Mouse (Mus musculus) kidney, postnatal 10 days (tissue): ENCODE data around the gene Wdr93.
"Not testable (repeated sequence)": the region's sequence is repeated elsewhere in the genome, so short reads cannot be mapped to it uniquely, and the experiment has no call there.

Source experiments
- DNase-seq: peaks from one replicate; pipeline ENCODE4 v3.0.0; 2021; ENCODE audit warnings: mixed read lengths

The Wdr93 gene

DNA sequence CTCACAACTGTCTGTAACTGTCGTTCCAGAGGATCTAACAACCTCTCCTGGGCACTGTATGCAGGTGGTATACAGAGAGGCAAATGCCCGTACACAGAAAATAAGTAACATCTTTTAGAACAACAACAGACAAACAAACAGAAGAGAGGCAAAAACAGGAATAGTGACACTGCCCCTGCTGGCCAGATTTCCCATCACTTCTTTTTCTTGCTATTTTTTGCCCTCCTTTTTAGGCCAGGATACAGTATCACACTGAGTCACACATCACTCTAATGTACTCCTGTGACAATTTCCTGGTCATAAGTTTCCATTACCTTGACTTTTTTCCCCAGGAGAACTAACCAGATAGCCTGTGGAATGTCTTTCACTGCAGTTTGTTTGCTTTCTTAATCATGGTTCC, 13.4 kb downstream of the Wdr93 start:
- no peak for DNase-seq

DNA sequence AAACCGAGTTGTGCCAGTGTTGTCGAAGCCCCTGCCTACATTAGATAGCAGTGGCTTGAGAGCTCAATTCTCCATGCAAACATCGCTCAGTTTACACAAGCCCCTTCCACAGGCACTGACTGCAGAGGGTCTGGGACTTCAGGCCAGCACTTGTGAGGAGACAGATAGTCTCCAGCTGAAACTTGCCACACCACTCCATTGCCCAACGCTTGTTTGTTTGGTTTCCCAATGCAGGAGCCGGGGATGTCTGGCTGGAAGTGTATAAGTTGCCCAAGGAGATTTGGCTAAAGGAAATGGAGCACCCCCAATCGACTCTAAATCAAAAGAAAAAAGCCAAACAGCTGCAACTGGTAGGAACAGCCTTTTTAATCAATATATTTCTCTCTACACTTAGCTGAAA, 15.2 kb downstream of the Wdr93 start:
- DNase-seq, result no peak

DNA sequence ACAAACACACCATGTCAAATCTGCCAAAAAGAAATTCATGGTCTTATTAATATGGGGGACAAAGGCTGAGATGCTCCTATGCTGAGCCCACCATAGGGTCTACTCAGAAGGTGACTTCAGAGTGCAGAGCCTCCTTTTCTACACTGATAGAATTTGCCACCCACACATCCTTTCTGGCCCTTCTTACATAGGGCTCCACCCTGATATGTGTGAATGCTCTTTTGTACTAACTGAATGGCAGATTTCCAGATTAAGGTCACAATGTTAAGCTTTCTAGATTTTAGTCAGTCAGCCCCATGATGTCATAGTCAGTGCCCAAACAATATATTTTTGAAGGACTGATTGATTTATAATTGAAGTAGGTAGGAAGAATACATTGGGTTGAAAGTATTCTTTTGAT, 16.8 kb downstream of the Wdr93 start:
- no peak for DNase-seq

DNA sequence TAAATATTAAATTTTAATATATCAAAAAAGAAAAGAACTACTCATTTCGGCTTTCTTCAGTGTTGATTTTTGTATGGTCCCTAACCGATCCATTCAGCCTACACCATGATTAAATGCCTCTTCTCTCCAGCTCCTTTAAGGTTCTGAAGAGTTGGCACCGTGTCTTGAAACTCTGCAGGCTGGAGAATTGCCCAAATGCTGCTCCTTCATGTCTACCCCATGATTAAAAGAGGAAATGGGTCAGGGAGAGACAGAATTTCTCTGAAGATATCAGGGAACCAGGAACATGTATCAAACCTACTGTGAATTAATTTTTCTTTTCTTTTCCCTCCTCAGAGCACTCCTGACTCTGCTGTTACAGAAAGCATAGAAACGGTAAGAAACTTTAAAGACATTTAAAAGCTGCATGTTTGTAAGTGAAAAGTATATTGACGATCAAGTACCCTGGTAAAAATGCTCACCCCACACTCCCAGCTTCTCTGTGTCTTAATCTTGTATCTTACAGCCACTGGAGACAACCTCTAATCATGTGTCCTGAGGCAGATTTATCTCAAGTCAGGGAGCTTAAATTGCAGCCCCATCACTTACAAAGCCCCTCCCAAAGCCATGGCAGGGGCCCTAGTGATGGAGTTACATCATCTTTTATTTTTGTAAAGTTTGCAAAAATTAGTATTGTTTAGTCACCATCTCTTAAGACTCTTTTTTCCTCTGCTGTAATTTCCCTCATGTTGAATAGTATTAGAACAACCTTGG, 18.3 kb downstream of the Wdr93 start:
- no peak for DNase-seq

DNA sequence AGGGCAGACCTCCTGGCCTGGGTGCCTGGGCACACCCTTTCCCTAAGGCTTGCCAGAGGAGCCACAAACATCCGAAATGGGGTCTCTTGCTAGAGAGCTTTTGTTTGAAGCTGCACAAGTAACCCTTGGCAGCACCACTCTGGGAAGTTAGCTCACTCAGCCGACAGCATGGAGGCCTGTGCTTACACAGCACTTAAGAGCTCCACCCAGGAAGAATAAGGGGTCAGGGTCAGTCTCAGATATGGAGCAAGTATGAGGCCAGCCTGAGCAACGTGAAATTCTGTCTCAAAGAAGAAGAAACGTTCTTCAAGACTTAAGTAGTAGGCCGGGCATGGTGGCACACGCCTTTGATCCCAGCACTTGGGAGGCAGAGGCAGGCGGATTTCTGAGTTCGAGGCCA, 19.1 kb downstream of the Wdr93 start:
- DNase-seq, result no peak

DNA sequence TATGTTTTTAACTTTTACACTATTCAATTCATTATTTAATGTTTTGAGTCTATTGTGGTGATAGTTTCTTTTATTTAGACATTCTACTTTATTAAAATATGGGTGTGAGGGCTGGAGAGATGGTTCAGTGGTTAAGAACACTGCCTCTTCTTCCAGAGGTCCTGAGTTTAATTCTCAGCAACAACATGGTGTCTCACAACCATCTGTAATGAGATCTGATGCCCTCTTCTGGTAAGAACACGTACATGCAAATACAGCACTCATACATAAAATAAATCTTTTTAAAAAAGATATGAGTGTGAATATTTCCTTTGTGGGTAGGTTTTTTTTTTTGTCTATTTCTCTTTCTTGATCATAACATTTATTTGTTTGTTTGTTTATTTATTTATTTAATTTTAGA, 23.0 kb downstream of the Wdr93 start:
- DNase-seq, result no peak

DNA sequence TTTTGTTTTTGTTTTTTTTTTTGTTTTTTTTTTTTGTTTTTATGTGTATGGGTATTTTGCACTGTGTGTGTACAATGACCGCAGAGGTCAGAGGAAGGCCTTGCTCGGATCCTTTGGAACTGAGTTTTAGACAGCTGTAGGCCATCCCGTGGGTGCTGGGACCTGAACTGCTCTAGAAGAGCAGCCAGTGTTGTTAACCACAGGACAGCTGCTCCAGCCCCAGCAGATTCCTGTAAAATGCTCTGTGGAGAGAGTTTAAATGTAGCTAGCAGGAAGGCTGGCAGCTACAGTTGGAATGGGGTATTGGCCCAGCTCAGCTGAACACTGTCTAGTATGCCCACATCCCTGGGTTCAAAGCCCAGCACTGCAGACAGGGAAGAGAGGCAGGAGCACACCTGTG, 26.7 kb downstream of the Wdr93 start:
- peak; percentile 42 for DNase-seq

DNA sequence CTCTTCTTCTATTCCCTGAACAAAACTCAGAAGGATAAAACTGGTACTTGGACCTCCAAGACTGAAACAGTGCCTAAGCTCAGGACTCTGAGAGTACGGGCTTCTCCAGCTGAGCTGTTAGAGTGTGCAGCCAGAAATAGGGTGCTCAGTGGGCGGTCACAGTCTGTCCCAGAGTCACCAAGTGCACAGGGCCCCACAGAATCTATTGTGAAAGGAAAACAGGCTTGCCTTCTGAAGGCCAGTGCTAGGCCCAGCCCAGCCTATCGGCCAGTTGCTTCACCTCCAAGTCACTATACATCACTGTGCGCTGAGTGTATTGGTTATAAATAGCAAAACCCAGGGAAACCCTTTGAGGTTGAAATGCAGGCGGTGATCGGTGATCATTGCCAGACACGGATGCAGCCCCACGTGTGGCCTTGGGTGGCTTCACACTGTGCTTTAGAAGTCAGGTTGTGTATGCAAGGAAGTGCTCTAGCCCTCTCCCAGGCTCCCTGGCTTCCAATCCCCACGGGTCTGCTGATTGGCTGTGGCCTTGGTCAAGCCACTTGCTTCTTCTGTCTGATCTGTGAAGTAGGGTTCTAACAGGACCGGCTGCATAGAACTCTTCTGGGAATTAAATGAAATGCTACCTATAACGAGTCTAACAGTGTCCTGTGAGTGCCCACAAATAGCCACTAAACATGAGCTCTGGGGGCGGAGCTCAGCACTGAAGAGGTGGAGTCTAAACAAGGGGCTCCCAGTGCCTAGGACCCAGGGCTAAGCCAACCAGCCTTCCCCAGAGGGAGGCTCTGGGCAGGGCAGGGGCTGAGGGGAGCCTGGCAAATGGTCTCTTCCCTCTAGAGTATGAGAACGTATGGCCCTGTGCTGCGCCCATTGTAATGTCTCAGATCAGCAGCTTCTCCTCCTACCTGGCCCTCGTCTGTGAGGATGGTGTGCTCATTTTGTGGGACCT, 28.9 kb downstream of the Wdr93 start:
- DNase-seq, result no peak

DNA sequence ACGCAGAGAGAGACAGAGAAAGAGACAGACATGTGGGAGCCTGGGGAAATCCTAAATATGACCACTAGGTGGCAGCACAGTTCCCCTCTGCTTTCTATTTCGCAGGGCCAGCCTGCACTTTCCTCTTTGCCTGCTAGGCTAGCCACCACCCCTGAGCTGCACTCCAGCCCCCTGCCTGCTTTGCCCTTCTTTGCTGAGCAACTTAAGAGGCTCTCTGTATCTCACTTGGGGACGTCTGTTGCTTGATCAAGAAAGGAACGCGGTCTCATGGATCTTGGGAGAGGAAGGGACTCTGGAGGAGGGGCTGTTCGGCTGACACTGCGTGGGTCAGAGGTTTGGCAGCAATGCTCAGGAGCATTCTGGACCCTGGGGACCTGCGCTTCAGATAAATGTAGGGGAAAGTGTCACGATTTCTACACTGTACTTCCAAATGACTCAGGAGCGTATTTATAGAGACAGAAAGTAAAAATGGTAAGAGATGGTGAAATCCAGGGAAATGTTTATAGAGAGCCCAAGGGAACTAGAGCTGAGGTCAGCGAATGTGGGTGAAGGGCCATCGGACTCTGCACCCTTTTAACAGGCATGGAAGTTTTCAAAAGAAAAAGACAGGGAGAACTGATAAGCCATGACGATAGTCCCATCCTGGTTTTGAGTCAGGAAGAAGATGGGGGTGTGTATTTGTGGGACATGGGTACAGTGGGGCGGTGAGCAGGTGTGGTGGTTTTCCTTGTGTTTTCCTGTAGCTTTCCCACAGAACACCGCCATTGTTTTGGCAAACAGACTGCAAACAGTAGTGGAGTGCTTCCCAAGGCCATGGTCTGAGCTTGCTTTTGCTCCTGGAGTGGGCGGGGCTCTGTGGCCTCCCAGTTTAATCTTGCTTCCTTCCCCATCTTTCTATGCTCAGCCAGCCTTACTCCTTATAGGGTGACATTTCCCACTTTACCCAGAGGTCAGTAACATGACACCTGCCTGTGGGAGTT, 38.0 kb downstream of the Wdr93 start:
- DNase-seq, result peak; percentile 88

DNA sequence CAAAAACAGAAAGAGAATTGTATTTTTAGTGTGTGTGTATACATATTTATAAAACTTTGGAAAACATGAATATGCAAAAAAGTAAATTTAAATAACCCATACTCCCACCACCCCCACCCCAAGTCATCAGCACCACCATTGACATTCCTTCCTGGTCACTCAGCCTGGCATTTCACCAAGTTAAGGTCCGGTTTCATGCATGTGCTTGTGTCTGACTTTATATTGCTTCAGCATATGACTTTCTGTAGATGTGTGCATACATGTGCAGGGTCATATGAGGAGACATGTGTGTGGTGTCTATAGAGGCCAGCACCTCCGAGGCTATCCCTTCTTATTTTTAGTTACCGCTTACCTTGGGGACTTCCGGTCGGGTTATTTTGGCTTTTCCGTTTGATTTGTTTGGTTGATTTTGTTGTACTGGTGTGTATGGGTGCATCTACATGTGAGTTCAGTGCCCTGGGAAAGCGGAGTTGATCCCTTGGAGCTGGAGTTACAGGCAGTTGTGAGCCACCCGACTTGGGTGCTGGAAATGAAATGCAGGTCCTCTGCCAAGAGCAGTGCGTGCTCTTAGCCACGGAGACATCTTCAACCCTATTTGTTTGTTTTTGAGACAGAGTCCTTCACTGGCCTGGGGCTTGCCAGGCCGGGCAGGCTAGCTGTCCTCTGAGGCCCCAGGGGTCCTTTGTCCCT, 39.0 kb downstream of the Wdr93 start:
- DNase-seq, result no peak

DNA sequence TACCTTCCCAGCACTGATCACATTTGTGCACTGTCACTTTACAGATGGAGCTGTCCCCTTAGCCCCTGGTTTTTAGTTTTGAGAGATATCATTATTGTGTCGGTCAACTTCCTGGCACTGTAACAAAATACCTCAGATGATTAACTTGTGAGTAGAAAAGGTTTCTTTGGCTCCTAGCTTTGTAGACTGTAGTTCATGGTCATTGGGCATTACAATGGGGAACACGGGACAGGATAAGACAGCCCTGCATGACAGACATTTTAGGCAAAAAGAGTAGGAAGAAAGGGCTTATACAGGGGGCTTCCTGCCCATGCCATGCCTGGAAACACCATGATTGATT, 39.5 kb downstream of the Wdr93 start:
- DNase-seq, result no peak

DNA sequence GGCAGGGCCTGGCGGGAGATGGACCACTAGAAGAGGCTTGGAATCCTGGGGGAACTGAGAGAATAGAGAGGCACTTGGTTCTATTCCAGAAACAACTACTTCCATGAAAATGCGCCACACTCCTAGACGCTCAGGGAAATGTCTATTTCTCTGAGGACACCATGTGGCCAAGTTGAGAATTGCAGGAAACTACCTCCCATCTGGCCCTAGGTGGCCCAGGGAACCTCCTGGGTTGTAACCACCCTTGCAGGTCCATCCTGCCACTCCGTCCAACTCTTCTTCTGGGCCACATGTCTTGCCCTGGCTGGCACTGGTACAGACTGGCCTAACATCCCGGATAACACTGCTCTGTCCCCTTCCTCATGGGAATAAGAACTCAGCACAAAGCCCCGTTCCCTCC, 43.3 kb downstream of the Wdr93 start:
- peak; percentile 86 for DNase-seq

DNA sequence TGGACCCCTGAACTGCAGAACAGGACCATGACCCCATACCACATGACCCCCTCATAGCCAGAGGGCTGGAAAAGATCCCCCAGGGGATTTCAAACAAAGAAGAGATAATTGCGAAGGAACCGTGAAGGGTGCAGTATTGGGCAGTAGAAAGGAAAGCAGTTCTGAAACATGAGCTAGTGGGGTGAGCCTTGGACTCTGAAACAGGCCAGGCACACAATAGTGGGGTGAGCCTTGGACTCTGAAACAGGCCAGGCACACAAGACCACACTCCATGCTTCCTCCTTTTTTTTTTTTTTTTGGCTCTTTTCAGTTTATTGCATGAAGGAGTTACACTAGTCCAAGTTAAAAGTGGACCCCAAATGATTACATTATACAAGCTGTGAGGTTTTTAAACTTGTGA, 46.8 kb downstream of the Wdr93 start:
- DNase-seq, result not testable (repeated sequence)

DNA sequence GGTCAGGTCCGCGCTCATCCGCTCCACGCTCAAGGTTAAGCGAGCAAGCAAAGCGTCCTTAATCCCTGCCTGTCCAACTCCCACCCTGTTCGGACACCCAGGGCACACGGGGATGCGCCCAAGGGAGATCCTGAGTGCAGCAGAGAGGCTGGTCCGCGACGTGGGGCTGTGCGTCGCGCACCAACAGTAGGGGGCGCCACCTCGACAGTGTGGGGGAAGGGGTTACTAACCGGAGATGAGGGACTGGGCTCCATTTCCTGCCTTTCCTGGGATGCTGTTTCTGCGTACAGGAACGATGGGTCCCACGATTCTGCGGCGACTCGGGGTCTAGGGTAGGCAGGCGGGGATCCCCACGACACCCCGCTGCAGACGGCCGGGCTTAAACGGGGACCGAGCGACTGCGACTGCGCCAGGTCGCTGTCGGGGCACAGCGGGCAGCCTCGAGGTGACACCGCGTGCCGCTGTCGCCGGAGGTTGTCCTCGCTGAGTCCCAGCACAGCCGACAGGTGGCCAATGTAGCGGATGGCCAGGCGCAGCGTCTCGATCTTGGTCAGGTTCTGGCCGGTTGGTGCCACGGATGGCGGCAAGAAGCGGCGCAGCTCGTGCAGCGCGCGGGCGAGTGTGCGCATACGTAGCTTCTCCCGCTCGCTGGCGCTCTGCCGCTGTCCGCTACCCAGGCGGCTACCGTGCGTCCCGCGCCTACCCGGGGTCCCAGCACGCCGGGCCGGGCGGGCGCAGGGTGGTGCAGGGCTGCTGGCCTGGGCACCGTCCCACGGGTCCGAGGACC, 49.9 kb downstream of the Wdr93 start:
- peak; percentile 58 for DNase-seq

DNA sequence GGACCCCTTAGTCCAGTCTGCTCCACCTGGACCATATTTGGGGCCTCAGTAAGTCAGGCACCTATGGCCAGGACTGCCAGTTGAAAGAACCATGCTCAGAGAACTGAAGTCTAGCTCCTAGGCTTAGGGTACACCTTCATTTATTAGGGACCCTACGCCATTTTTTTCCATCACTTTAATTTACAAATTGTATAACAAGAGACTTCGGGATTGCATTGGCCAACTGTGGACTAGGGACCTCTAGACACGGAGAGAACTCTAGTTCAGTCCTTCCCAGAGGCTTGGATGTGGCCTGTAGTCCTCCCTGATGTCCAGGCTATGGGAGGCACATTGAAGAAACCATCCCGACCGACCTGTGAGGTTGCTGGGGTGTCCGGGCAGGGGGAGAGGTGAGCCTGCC, 50.7 kb downstream of the Wdr93 start, which contains the start of gene Mesp1:
Gene Mesp1, minus strand, starts transcription at position 101 of the 400 bp plus-strand sequence.
- DNase-seq, result no peak

DNA sequence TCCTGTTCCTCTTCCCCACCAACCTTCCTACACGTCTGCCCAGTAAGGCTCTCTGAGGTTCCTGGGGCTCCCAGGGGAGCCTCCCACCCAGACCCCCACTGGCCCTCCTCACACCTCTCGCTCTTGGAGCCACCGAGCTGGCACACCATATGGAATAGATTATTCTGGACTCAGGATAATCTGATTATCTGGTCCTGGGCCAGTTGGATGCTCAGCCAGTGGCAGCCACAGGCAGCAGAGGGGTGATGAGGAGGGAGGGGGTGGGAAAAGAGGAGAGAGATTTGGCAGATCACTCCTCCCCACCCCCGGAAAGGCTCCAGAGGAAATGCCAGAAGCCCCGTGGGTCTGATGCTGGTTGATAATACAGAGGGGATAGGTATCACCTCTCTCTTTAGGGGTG, 55.6 kb downstream of the Wdr93 start:
- DNase-seq, result no peak

DNA sequence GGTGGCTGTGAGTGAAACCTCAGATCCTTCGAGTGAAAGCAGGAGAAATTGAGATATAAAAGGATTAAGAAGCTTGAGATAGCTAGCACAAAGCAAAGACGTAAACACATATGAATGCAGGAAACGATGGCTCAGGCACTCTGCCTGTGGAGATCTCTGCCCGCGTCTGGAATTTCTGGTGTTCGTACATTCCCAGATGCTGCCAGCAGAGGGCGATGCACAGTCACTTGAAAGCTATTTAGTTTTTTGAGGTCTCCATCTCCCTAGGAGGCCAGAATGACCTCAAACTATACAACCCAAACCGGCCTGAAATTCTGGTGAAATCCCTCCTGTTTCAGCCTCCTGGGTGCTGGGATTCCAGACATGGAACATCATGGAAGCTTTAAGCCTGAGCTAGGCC, 56.1 kb downstream of the Wdr93 start:
- peak; percentile 90 for DNase-seq

DNA sequence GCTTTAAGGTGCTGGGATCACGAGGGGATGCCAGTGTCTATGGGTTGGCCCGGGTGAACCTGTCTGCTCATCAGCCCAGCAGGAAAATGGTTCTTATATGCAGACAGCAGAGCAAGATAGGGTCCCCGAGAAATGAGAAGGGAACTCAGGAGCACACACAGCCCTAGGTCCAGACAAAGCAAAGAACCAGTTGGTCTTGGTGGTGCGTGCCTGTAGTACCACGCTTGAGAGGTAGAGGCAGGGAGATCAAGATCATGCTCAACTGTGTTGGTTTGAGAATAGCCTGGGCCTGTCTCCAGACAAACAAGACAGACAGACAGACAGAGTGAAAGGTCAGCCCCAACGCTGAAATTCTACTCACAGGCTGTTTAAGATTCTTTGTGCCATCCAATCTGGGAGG, 56.5 kb downstream of the Wdr93 start:
- no peak for DNase-seq

DNA sequence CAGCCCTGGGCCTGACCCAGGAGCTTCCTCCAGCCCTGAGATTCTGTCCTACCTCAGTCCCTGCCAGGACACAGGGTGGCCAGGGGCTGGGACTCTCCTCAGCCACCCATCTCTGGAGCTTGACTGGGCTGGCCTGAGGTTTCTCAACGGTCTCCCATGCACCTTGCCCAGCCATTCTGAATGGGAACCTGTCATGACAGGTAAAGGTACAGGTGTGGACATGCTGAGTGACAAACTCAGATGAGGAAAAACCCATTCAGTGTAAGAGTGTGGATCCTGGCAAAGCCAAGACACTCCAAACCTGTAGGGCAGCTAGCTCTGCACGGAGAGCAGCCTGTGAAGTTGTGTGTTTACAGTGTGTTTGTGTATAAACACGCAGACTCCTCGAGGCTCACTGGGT, 57.4 kb downstream of the Wdr93 start:
- DNase-seq, result no peak

DNA sequence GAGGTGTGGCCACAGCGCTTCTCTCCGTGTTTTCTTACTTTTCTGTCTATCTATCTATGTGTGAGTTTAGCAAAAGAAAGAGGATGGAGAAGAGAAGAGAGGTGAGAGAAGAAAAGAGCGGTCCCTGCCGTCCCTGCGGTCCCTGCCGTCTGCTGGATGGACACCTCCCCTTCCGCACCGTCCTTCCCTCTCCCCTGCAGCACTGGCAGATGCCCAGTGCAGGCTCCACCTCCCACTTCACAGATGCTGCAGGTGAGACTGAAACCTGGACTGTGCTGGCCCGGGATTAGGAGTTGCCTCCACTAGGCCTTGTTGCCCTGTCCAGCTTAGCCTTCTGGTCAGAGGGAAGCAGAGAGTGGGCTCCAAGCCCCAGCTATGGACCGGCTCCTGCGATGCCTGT, 58.4 kb downstream of the Wdr93 start:
- DNase-seq, result no peak

DNA sequence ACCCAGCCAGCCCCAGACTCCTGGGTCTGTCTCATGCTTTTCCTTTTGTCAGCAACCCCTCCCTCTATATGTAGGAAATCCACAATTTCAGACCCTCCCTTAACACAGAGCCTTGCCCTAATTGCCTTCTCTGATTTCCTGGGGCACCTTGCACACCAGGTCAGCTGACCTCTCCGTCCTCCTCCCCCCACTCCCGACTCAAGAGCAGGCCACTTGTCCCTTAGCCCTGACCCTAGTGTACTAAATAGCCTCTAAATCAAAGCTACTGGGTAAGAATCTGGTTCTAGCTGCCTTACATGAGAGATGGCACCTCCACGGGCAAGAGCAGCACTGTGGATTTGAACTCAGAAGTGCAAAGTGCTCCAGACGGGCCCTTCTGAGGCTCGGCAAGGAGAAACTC, 59.1 kb downstream of the Wdr93 start:
- DNase-seq, result no peak

DNA sequence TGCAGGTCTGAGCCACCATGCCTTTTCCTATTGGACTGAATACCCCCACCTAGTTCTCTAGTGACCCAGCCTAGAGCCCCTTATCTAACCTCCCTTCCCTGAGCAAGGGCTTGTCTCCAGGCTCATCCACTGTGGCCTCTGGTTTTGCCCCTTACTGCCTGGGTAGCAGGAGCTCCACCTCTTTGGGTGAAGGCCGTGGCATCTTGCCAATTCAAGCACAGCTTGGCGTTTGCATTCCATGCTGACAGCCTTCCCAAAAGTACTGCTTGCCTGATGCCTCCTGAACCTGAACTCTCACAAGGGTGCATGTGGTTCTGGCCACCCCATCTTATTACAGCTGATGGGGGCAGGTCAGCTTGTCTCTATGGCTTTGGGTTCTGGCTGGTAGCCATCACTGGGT, 60.9 kb downstream of the Wdr93 start:
- DNase-seq, result peak; percentile 67
